Mouse (Mus musculus): ENCODE results near the gene Olfr190. TPM values are rescaled to one million over a fixed set of nuclear protein-coding genes. Genes with fewer than 3 reads are reported as not detected.
"Not testable (repeated sequence)": the region's sequence is repeated elsewhere in the genome, so short reads cannot be mapped to it uniquely, and the experiment has no call there.

Gene Olfr190
- polyA plus RNA-seq, 1 experiment from 2014 or later: not detected

DNA sequence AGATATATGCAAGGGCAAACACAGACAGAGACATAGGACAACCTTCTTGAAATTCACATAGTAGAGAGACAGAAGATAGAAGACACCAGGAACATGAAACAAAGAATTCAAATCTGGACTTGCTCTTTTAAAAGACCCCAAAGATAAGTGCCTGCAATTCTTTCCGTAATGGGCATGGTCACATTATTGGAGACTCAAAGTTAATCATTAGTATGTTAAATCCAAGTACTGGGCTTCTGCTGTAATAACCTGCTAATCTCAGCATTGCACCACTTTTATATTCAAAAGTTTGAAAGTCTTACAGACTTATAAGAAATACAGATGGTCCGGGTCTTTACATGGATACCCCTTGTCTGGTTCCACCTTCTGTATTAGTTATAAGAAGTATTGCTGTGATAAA is 28.5 kb downstream of the Olfr190 start:
- WGBS: 95% methylated on average over 2 of the region's 2 CpGs
- H3K9me3 ChIP-seq (ENCODE audit: control insufficient read depth, low read length); ATAC-seq (ENCODE audit: low FRiP score); H3K9ac ChIP-seq; H3K27ac ChIP-seq; H3K4me3 ChIP-seq (replicated peaks; ENCODE audit: low read length); H3K36me3 ChIP-seq (replicated peaks; ENCODE audit: control insufficient read depth, insufficient read depth); H3K4me2 ChIP-seq (replicated peaks); DNase-seq (ENCODE audit: low spot score); H3K27me3 ChIP-seq (ENCODE audit: control insufficient read depth, insufficient read depth, low read length); H3K4me1 ChIP-seq (replicated peaks; ENCODE audit: control insufficient read depth, insufficient read depth, low read length): not testable (repeated sequence)

GRCm38 (mm10) chr16:59048860-59049259 is 28.9 kb downstream of the Olfr190 start:
- ATAC-seq (ENCODE audit: low FRiP score) (no peak), DNase-seq (ENCODE audit: low spot score) (no peak)
- WGBS: 83% methylated on average over 1 of the region's 1 CpGs
- Histone ChIP-seq H3K4me3 (replicated peaks; ENCODE audit: low read length) (no peak overlapping the region), H3K27ac (no peak overlapping the region), H3K36me3 (replicated peaks; ENCODE audit: control insufficient read depth, insufficient read depth) (no peaks in the 10 kb centered on the region), H3K4me1 (replicated peaks; ENCODE audit: control insufficient read depth, insufficient read depth, low read length) (no peaks in the 10 kb centered on the region), H3K4me2 (replicated peaks) (no peak overlapping the region), H3K9ac (no peak overlapping the region), H3K27me3 (ENCODE audit: control insufficient read depth, insufficient read depth, low read length) (no peaks in the 10 kb centered on the region), H3K9me3 (ENCODE audit: control insufficient read depth, low read length) (no peaks in the 10 kb centered on the region)

DNA sequence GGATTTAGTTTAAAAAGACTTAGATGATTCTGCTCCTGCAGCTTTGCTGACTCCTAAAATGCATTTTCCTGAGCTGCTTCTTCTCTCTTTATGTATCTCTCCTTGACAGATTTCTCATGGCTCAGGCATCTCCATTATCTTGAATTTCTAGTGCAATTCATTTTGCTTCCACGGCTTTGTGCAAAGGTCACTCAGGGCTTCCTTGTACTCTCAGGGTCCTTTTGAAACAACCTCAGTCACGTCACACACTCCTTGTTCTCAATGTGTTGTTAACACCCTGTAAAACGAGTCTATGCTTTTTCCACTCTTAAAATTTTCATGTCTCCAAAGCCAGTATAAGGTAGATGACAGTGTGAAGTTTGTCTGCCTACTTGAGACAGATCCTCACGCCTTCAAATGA is 30.2 kb downstream of the Olfr190 start:
- H3K27ac ChIP-seq: no peak overlapping the region

GRCm38 (mm10) chr16:59045835-59046234 is 32.0 kb downstream of the Olfr190 start:
- H3K4me3 ChIP-seq (replicated peaks; ENCODE audit: low read length): no peak overlapping the region
- H3K4me2 ChIP-seq (replicated peaks): no peak overlapping the region
- 85% methylated on average over 3 of the region's 3 CpGs for WGBS
- H3K4me1 ChIP-seq (replicated peaks; ENCODE audit: control insufficient read depth, insufficient read depth, low read length): no peaks in the 10 kb centered on the region
- no peaks in the 10 kb centered on the region for H3K9me3 ChIP-seq (ENCODE audit: control insufficient read depth, low read length)
- DNase-seq (ENCODE audit: low spot score): no peak
- no peaks in the 10 kb centered on the region for H3K36me3 ChIP-seq (replicated peaks; ENCODE audit: control insufficient read depth, insufficient read depth)
- H3K27ac ChIP-seq: no peak overlapping the region
- H3K9ac ChIP-seq: no peak overlapping the region
- no peaks in the 10 kb centered on the region for H3K27me3 ChIP-seq (ENCODE audit: control insufficient read depth, insufficient read depth, low read length)
- ATAC-seq (ENCODE audit: low FRiP score): no peak

More for the DNA sequence above, 30.2 kb downstream of the Olfr190 start:
- ATAC-seq (ENCODE audit: low FRiP score) (no peak), DNase-seq (ENCODE audit: low spot score) (no peak)
- no peaks in the 10 kb centered on the region for H3K4me1 ChIP-seq (replicated peaks; ENCODE audit: control insufficient read depth, insufficient read depth, low read length)
- no peaks in the 10 kb centered on the region for H3K36me3 ChIP-seq (replicated peaks; ENCODE audit: control insufficient read depth, insufficient read depth)
- no peaks in the 10 kb centered on the region for H3K27me3 ChIP-seq (ENCODE audit: control insufficient read depth, insufficient read depth, low read length)
- H3K9me3 ChIP-seq (ENCODE audit: control insufficient read depth, low read length): no peaks in the 10 kb centered on the region
- H3K4me2 ChIP-seq (replicated peaks): no peak overlapping the region
- no peak overlapping the region for H3K4me3 ChIP-seq (replicated peaks; ENCODE audit: low read length)
- 64% methylated on average over 4 of the region's 4 CpGs for WGBS
- no peak overlapping the region for H3K9ac ChIP-seq

- no peak within 1 kb of the TSS for H3K4me2 ChIP-seq (replicated peaks)
- ATAC-seq (ENCODE audit: low FRiP score): no peak
- H3K9ac ChIP-seq: no peak within 1 kb of the TSS
- no peaks in the 10 kb centered on the region for H3K27me3 ChIP-seq (ENCODE audit: control insufficient read depth, insufficient read depth, low read length)
- no peaks in the 10 kb centered on the region for H3K4me1 ChIP-seq (replicated peaks; ENCODE audit: control insufficient read depth, insufficient read depth, low read length)
- DNase-seq (ENCODE audit: low spot score): no peak
- H3K36me3 ChIP-seq (replicated peaks; ENCODE audit: control insufficient read depth, insufficient read depth): no peaks in the 10 kb centered on the region
- H3K9me3 ChIP-seq (ENCODE audit: control insufficient read depth, low read length): no peaks in the 10 kb centered on the region
- no peak within 1 kb of the TSS for H3K4me3 ChIP-seq (replicated peaks; ENCODE audit: low read length)
- WGBS: 89% methylated on average over 7 of the region's 7 CpGs
- no peak within 1 kb of the TSS for H3K27ac ChIP-seq
Measured at GRCm38 (mm10) chr16:59039710-59040109, 38.1 kb downstream of the Olfr190 start, which contains the start of gene Olfr187. Gene Olfr187, minus strand, starts transcription at chr16:59039767.

GRCm38 (mm10) chr16:59030191-59030590 is 47.6 kb downstream of the Olfr190 start, which contains the start of gene Olfr186:
Gene Olfr186, minus strand, starts transcription at chr16:59030291.
- Histone ChIP-seq H3K9me3 (ENCODE audit: control insufficient read depth, low read length) (no peaks in the 10 kb centered on the region), H3K4me2 (replicated peaks) (no peak within 1 kb of the TSS), H3K27ac (no peak within 1 kb of the TSS), H3K27me3 (ENCODE audit: control insufficient read depth, insufficient read depth, low read length) (no peaks in the 10 kb centered on the region), H3K36me3 (replicated peaks; ENCODE audit: control insufficient read depth, insufficient read depth) (no peaks in the 10 kb centered on the region), H3K4me1 (replicated peaks; ENCODE audit: control insufficient read depth, insufficient read depth, low read length) (no peaks in the 10 kb centered on the region), H3K9ac (no peak within 1 kb of the TSS), H3K4me3 (replicated peaks; ENCODE audit: low read length) (no peak within 1 kb of the TSS)
- DNase-seq (ENCODE audit: low spot score): no peak
- WGBS: 95% methylated on average over 4 of the region's 4 CpGs
- no peak for ATAC-seq (ENCODE audit: low FRiP score)

Other genes with a start within 250 kb of the Olfr190 start
- gene Olfr177, start 203.2 kb downstream of the Olfr190 start, polyA plus RNA-seq (2014; fragmentation: Nextera tagmentation; extraction: Ambion mirVana): not detected in 2 replicates
- not detected in 2 replicates for gene Olfr178, start 185.9 kb downstream of the Olfr190 start, polyA plus RNA-seq (2014; fragmentation: Nextera tagmentation; extraction: Ambion mirVana)
- gene Olfr181, start 149.2 kb downstream of the Olfr190 start, polyA plus RNA-seq (2014; fragmentation: Nextera tagmentation; extraction: Ambion mirVana): not detected in 2 replicates
- gene Olfr180, start 148.6 kb downstream of the Olfr190 start, polyA plus RNA-seq (2014; fragmentation: Nextera tagmentation; extraction: Ambion mirVana): not detected in 2 replicates
- gene Olfr183, start 82.6 kb downstream of the Olfr190 start, polyA plus RNA-seq (2014; fragmentation: Nextera tagmentation; extraction: Ambion mirVana): not detected in 2 replicates
- gene Olfr186, start 47.7 kb downstream of the Olfr190 start, polyA plus RNA-seq (2014; fragmentation: Nextera tagmentation; extraction: Ambion mirVana): not detected in 2 replicates
- gene Olfr187, start 38.2 kb downstream of the Olfr190 start, polyA plus RNA-seq (2014; fragmentation: Nextera tagmentation; extraction: Ambion mirVana): not detected in 2 replicates
- gene Olfr191, start 11.8 kb upstream of the Olfr190 start, polyA plus RNA-seq (2014; fragmentation: Nextera tagmentation; extraction: Ambion mirVana): not detected in 2 replicates
- gene Olfr193, start 33.9 kb upstream of the Olfr190 start, polyA plus RNA-seq (2014; fragmentation: Nextera tagmentation; extraction: Ambion mirVana): not detected in 2 replicates
- gene Olfr194, start 43.1 kb upstream of the Olfr190 start, polyA plus RNA-seq (2014; fragmentation: Nextera tagmentation; extraction: Ambion mirVana): not detected in 2 replicates
- not detected in 2 replicates for gene Olfr195, start 69.0 kb upstream of the Olfr190 start, polyA plus RNA-seq (2014; fragmentation: Nextera tagmentation; extraction: Ambion mirVana)
- not detected in 2 replicates for gene Olfr196, start 92.4 kb upstream of the Olfr190 start, polyA plus RNA-seq (2014; fragmentation: Nextera tagmentation; extraction: Ambion mirVana)
- gene Olfr198, start 125.5 kb upstream of the Olfr190 start, polyA plus RNA-seq (2014; fragmentation: Nextera tagmentation; extraction: Ambion mirVana): not detected in 2 replicates
- gene Olfr199, start 141.8 kb upstream of the Olfr190 start, polyA plus RNA-seq (2014; fragmentation: Nextera tagmentation; extraction: Ambion mirVana): not detected in 2 replicates
- gene Olfr201, start 194.6 kb upstream of the Olfr190 start, polyA plus RNA-seq (2014; fragmentation: Nextera tagmentation; extraction: Ambion mirVana): not detected in 2 replicates
- gene Olfr202, start 208.8 kb upstream of the Olfr190 start, polyA plus RNA-seq (2014; fragmentation: Nextera tagmentation; extraction: Ambion mirVana): not detected in 2 replicates
- not detected in 2 replicates for gene Olfr203, start 220.9 kb upstream of the Olfr190 start, polyA plus RNA-seq (2014; fragmentation: Nextera tagmentation; extraction: Ambion mirVana)
- gene Olfr204, start 240.2 kb upstream of the Olfr190 start, polyA plus RNA-seq (2014; fragmentation: Nextera tagmentation; extraction: Ambion mirVana): not detected in 2 replicates

Data from hindbrain, embryonic 14.5 days (tissue).